Mouse (Mus musculus) embryonic facial prominence, embryonic 11.5 days (tissue): ENCODE results near the gene Grm7. TPM values are rescaled to one million over a fixed set of nuclear protein-coding genes. Genes with fewer than 3 reads are reported as not detected.
A peak's percentile ranks its signal among the peaks of the same experiment; 100 is the strongest.

Experiments
- ATAC-seq: fragments of 200-750 bp; cut with Nextera tagmentation; replicated peaks from 2 replicates; pipeline ENCODE4 v1.8.0; 2017; ENCODE audit warnings: low read depth; ENCODE audit not compliant: insufficient number of reproducible peaks, low FRiP score, low TSS enrichment
- DNase-seq: peaks from one replicate; pipeline ENCODE4 v3.0.0-alpha.2; 2015; ENCODE audit warnings: low spot score
- H3K27ac ChIP-seq: fragments of 300-500 bp; sonication (generic); replicated peaks from 2 replicates; pipeline ENCODE4 v1.5.1; 2014; ENCODE audit warnings: mild to moderate bottlenecking, low read depth, low read length, control low read depth
- H3K27me3 ChIP-seq: fragments of 300-500 bp; sonication (generic); 2 replicates; pipeline ENCODE4 v1.6.1; 2014; ENCODE audit warnings: mild to moderate bottlenecking, low read length, moderate library complexity, mixed read lengths; ENCODE audit not compliant: control insufficient read depth, insufficient read depth
- H3K36me3 ChIP-seq: fragments of 300-500 bp; sonication (generic); replicated peaks from 2 replicates; pipeline ENCODE4 v1.6.1; 2014; ENCODE audit warnings: low read depth, mild to moderate bottlenecking, low read length, moderate library complexity, mixed read lengths; ENCODE audit not compliant: control insufficient read depth, insufficient read depth
- H3K4me1 ChIP-seq: fragments of 300-500 bp; sonication (generic); 2 replicates; pipeline ENCODE4 v1.6.1; 2014; ENCODE audit warnings: low read length, mixed read lengths; ENCODE audit not compliant: control insufficient read depth, insufficient read depth
- H3K4me2 ChIP-seq: fragments of 300-500 bp; sonication (generic); 2 replicates; pipeline ENCODE4 v1.6.1; 2014; ENCODE audit warnings: low read depth, mild to moderate bottlenecking, control low read depth, low read length, moderate library complexity
- H3K4me3 ChIP-seq: fragments of 300-500 bp; sonication (generic); 2 replicates; pipeline ENCODE4 v1.5.1; 2014; ENCODE audit warnings: low read depth, low read length, control low read depth
- H3K9ac ChIP-seq: fragments of 300-500 bp; sonication (generic); replicated peaks from 2 replicates; pipeline ENCODE4 v1.6.1; 2014; ENCODE audit warnings: mild to moderate bottlenecking, control low read depth, low read length
- H3K9me3 ChIP-seq: fragments of 300-500 bp; sonication (generic); replicated peaks from 2 replicates; pipeline ENCODE4 v1.6.1; 2016; ENCODE audit warnings: mild to moderate bottlenecking, low read length, inconsistent platforms, mixed read lengths; ENCODE audit not compliant: control insufficient read depth
- WGBS: fragments of 180-500 bp; shearing (Covaris S2); extraction: QIAGEN DNeasy Blood & Tissue Kit; methylation state at CpG from one replicate; pipeline ENCODE4 v1.1.7; 2014; 5-methylcytosine and 5-hydroxymethylcytosine counted together
- polyA plus RNA-seq: library from polyadenylated mRNA; unstranded; fragments of >200 nt; fragmentation: Nextera tagmentation; extraction: Ambion mirVana; gene quantifications from 2 replicates; pipeline ENCODE4 v1.2.1, GENCODE M21; 2014

Gene Grm7
- 0.63 and 1.3 TPM in 2 replicates for polyA plus RNA-seq

GRCm38 (mm10) chr6:110645411-110646361 lies at the start of gene Grm7:
Grm7 (plus strand) TSS chr6:110645581.
- peak within 1 kb of the TSS; percentile 43; the same call in 1 of the 2 replicates for H3K9ac ChIP-seq
- H3K4me3 ChIP-seq: peak within 1 kb of the TSS; percentile 52
- H3K4me1 ChIP-seq: no peaks in the 10 kb centered on the region
- DNase-seq (peak; percentile 60), ATAC-seq (peak; percentile 84)
- H3K4me2 ChIP-seq: peak within 1 kb of the TSS; percentile 88
- H3K36me3 ChIP-seq: no peaks in the 10 kb centered on the region
- H3K9me3 ChIP-seq: no peaks in the 10 kb centered on the region
- H3K27me3 ChIP-seq: peaks cover 19% of the 10 kb centered on the region
- under 1% methylated on average over 58 of the region's 65 CpGs for WGBS
- H3K27ac ChIP-seq: no peak within 1 kb of the TSS

GRCm38 (mm10) chr6:110645041-110645410 lies 355 bp upstream of the Grm7 start:
- Histone ChIP-seq H3K4me1 (no peaks in the 10 kb centered on the region), H3K4me3 (peak overlapping the region; percentile 52), H3K36me3 (no peaks in the 10 kb centered on the region), H3K9me3 (no peaks in the 10 kb centered on the region), H3K4me2 (peak overlapping the region; percentile 88), H3K27ac (no peak overlapping the region), H3K27me3 (peaks cover 19% of the 10 kb centered on the region), H3K9ac (no peak overlapping the region)
- 2% methylated on average over 7 of the region's 7 CpGs for WGBS
- ATAC-seq (peak; percentile 55), DNase-seq (no peak)

- DNase-seq: peak; percentile 18
- Histone ChIP-seq H3K27me3 (peaks cover 19% of the 10 kb centered on the region), H3K4me2 (peak overlapping the region; percentile 88), H3K27ac (no peak overlapping the region), H3K4me3 (peak overlapping the region; percentile 16), H3K4me1 (no peaks in the 10 kb centered on the region), H3K9ac (no peak overlapping the region), H3K36me3 (no peaks in the 10 kb centered on the region), H3K9me3 (no peaks in the 10 kb centered on the region)
- WGBS: 2% methylated on average over 12 of the region's 12 CpGs
- 0 out of 2 replicates have a peak, but pooled peaks have one; percentile 6 for ATAC-seq
Measured at GRCm38 (mm10) chr6:110646901-110647300, 1.5 kb downstream of the Grm7 start.

GRCm38 (mm10) chr6:110649227-110649626 lies 3.8 kb downstream of the Grm7 start:
- WGBS: 81% methylated on average over 1 of the region's 1 CpGs
- no peak overlapping the region for H3K9ac ChIP-seq
- H3K27ac ChIP-seq: no peak overlapping the region
- H3K9me3 ChIP-seq: no peaks in the 10 kb centered on the region
- no peak overlapping the region for H3K4me2 ChIP-seq
- peaks cover 19% of the 10 kb centered on the region for H3K27me3 ChIP-seq
- no peaks in the 10 kb centered on the region for H3K4me1 ChIP-seq
- ATAC-seq: no peak
- H3K36me3 ChIP-seq: no peaks in the 10 kb centered on the region
- H3K4me3 ChIP-seq: no peak overlapping the region
- no peak for DNase-seq

GRCm38 (mm10) chr6:110653361-110654001 lies 8.1 kb downstream of the Grm7 start:
- Histone ChIP-seq H3K4me1 (no peaks in the 10 kb centered on the region), H3K4me2 (no peak overlapping the region), H3K27ac (no peak overlapping the region), H3K27me3 (no peaks in the 10 kb centered on the region), H3K9ac (no peak overlapping the region), H3K9me3 (no peaks in the 10 kb centered on the region), H3K4me3 (no peak overlapping the region), H3K36me3 (no peaks in the 10 kb centered on the region)
- no peak for DNase-seq
- no peak for ATAC-seq
- WGBS: 67% methylated on average over 5 of the region's 5 CpGs

- H3K9ac ChIP-seq: no peak overlapping the region
- DNase-seq: no peak
- H3K27me3 ChIP-seq: no peaks in the 10 kb centered on the region
- no peak overlapping the region for H3K4me3 ChIP-seq
- H3K36me3 ChIP-seq: no peaks in the 10 kb centered on the region
- no peak for ATAC-seq
- no peak overlapping the region for H3K4me2 ChIP-seq
- H3K4me1 ChIP-seq: no peaks in the 10 kb centered on the region
- 91% methylated on average over 1 of the region's 1 CpGs for WGBS
- H3K9me3 ChIP-seq: no peaks in the 10 kb centered on the region
- H3K27ac ChIP-seq: no peak overlapping the region
Measured at GRCm38 (mm10) chr6:110664436-110664835, 19.1 kb downstream of the Grm7 start.

GRCm38 (mm10) chr6:110668447-110668846 lies 23.1 kb downstream of the Grm7 start:
- WGBS: 70% methylated on average over 5 of the region's 5 CpGs
- Histone ChIP-seq H3K27me3 (no peaks in the 10 kb centered on the region), H3K36me3 (no peaks in the 10 kb centered on the region), H3K9me3 (no peaks in the 10 kb centered on the region), H3K4me3 (no peak overlapping the region), H3K9ac (no peak overlapping the region), H3K4me1 (no peaks in the 10 kb centered on the region), H3K27ac (no peak overlapping the region), H3K4me2 (no peak overlapping the region)
- DNase-seq: no peak
- ATAC-seq: no peak

- Histone ChIP-seq H3K27ac (no peak overlapping the region), H3K9me3 (no peaks in the 10 kb centered on the region), H3K4me3 (no peak overlapping the region), H3K36me3 (no peaks in the 10 kb centered on the region), H3K27me3 (no peaks in the 10 kb centered on the region), H3K4me1 (no peaks in the 10 kb centered on the region), H3K4me2 (no peak overlapping the region), H3K9ac (no peak overlapping the region)
- DNase-seq: no peak
- ATAC-seq: no peak
- whole genome bisulfite sequencing: 73% methylated on average over 1 of the region's 1 CpGs
Measured at GRCm38 (mm10) chr6:110690954-110691353, 45.6 kb downstream of the Grm7 start.
